Mouse (Mus musculus) frontal cortex, adult 2 months (tissue): Measurements from ENCODE around the gene Lrch4. TPM values are rescaled to one million over a fixed set of nuclear protein-coding genes. Genes with fewer than 3 reads are reported as not detected.

ENCODE experiments used
- DNase-seq, 2 experiments: peaks; one replicate each; pipeline ENCODE4 v3.0.0; 2022; ENCODE audit warnings: low spot score in 1 of 2; ENCODE audit errors: extremely low spot score in 1 of 2
- polyA plus RNA-seq: library from polyadenylated mRNA; depleted of rRNA; stranded (reverse); fragments of >200 nt; gene quantifications from 2 replicates; pipeline ENCODE4 v1.2.3, GENCODE M21; 2012; rRNA removed

The Lrch4 gene
- 15.6 and 19.9 TPM in 2 replicates for polyA plus RNA-seq

- DNase-seq = peak; percentile 99 to 100
Measured at GRCm38 (mm10) chr5:137628498-137629305, at the start of gene Lrch4, which contains the start of the genes Fbxo24 and Gm20605. TSS of gene Lrch4 (plus strand) at chr5:137629121. TSS of gene Fbxo24 (minus strand) at chr5:137629002. TSS of gene Gm20605 (plus strand) at chr5:137629175.

- DNase-seq = no peak
Measured at GRCm38 (mm10) chr5:137580246-137580645, 48.7 kb upstream of the Lrch4 start.

GRCm38 (mm10) chr5:137582702-137583101, 46.2 kb upstream of the Lrch4 start:
- DNase-seq = no peak

GRCm38 (mm10) chr5:137583670-137584169, 45.2 kb upstream of the Lrch4 start:
- DNase-seq = peak in 1 of 2 experiments; percentile 59

GRCm38 (mm10) chr5:137584976-137585375, 43.9 kb upstream of the Lrch4 start:
- peak in 1 of 2 experiments; percentile 80 for DNase-seq

GRCm38 (mm10) chr5:137590507-137590906, 38.4 kb upstream of the Lrch4 start:
- no peak for DNase-seq

GRCm38 (mm10) chr5:137595921-137596320, 33.0 kb upstream of the Lrch4 start:
- DNase-seq = no peak

- no peak for DNase-seq
Measured at GRCm38 (mm10) chr5:137596601-137597261, 32.2 kb upstream of the Lrch4 start.

- DNase-seq = no peak
Measured at GRCm38 (mm10) chr5:137597625-137598024, 31.3 kb upstream of the Lrch4 start.

GRCm38 (mm10) chr5:137598100-137598826, 30.7 kb upstream of the Lrch4 start:
- no peak for DNase-seq

- no peak for DNase-seq
Measured at GRCm38 (mm10) chr5:137599600-137599999, 29.3 kb upstream of the Lrch4 start.

- DNase-seq = no peak
Measured at GRCm38 (mm10) chr5:137600281-137600618, 28.7 kb upstream of the Lrch4 start.

- peak; percentile 93 to 96 for DNase-seq
Measured at GRCm38 (mm10) chr5:137600619-137601364, 28.1 kb upstream of the Lrch4 start, which contains the start of gene Mospd3. TSS of gene Mospd3 (minus strand) at chr5:137601058.

GRCm38 (mm10) chr5:137601365-137601729, 27.6 kb upstream of the Lrch4 start:
- no peak for DNase-seq

GRCm38 (mm10) chr5:137607860-137608653, 20.9 kb upstream of the Lrch4 start:
- no peak for DNase-seq

- no peak for DNase-seq
Measured at GRCm38 (mm10) chr5:137608654-137609190, 20.2 kb upstream of the Lrch4 start.

- DNase-seq = no peak
Measured at GRCm38 (mm10) chr5:137609292-137609691, 19.6 kb upstream of the Lrch4 start.

- DNase-seq = no peak
Measured at GRCm38 (mm10) chr5:137610056-137610455, 18.9 kb upstream of the Lrch4 start.
